Mouse (Mus musculus) neutrophil, adult 5-6 weeks (primary cell): ENCODE data around the gene Agbl4. TPM values are rescaled to one million over a fixed set of nuclear protein-coding genes. Genes with fewer than 3 reads are reported as not detected.
A peak's percentile ranks its signal among the peaks of the same experiment; 100 is the strongest.

Experiments used
- ATAC-seq: fragments of 151-379, 151-347 bp; 2 replicates; pipeline ENCODE4 v1.8.0; 2017; ENCODE audit warnings: mild to moderate bottlenecking, moderate TSS enrichment; ENCODE audit not compliant: insufficient number of reproducible peaks, poor library complexity, low FRiP score, severe bottlenecking; ENCODE audit errors: extremely low read depth
- total RNA-seq: library from RNA; stranded (forward); fragments of 200-1000 nt; gene quantifications from 2 replicates; pipeline ENCODE4 v1.2.3, GENCODE M21; 2017

The Agbl4 gene
- total RNA-seq, 1 experiment from 2014 or later = not detected

DNA sequence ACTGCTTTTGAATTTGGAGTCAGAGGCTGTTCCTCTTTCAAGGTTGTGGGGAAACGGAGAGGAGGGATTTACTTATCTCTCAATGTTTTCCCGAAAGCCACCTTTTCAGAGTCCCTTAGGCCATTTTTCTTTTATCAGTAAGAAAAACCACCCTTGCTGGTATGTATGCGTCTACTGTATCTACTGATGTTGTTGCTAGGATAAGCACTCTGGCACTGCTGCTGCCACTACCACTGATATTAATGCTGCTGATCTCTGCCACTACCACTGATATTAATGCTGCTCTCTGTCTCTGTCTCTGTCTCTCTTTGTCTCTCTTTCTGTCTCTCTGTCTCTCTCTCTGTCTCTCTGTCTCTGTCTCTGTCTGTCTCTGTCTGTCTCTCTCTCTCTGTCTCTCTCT, 1271.9 kb downstream of the Agbl4 start:
- ATAC-seq = no peak

GRCm38 (mm10) chr4:111670566-111671421, 1273.3 kb downstream of the Agbl4 start:
- no peak for ATAC-seq

GRCm38 (mm10) chr4:111671440-111671839, 1274.0 kb downstream of the Agbl4 start:
- no peak for ATAC-seq

- no peak for ATAC-seq
Observed at GRCm38 (mm10) chr4:111673904-111674303, 1276.4 kb downstream of the Agbl4 start.

DNA sequence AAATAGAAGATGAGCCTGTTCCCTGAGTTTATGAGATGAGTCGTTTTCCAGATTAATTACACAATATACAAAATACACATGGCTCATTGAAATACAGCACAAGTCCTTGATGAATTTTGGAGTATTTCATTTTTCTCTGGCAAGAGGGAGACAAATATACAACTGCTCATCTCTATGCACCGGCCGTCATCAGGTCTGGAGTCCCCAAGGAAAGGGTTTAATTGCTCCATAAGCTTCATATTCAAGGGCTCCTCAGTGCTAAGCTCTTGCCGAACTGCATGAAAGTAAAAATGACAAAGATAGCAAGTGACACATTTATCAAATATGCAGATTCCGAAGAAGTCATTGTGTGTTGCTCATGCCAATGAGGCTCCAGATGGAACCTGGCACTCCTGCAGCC, 1284.5 kb downstream of the Agbl4 start:
- ATAC-seq = no peak

GRCm38 (mm10) chr4:111682793-111683192, 1285.3 kb downstream of the Agbl4 start:
- ATAC-seq = no peak

DNA sequence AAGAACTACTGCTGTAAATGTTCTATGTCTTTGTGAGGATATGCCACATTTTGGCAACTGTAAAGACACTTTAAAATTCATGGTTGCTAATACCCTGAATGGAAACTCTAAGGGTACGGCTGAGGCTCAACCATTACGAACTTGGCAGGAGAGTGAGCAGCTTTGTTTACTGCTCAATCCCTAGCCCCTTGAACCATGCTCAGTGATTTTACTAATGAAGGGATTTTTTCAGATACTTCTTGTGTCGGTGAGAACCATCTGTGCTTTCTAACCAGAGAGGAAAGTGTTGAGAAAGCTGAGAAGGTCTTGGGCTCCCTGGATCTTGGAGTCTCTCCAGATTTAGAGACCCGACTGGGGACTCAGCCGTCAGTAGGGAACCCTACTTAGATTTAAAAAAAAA, 1286.4 kb downstream of the Agbl4 start:
- no peak for ATAC-seq

DNA sequence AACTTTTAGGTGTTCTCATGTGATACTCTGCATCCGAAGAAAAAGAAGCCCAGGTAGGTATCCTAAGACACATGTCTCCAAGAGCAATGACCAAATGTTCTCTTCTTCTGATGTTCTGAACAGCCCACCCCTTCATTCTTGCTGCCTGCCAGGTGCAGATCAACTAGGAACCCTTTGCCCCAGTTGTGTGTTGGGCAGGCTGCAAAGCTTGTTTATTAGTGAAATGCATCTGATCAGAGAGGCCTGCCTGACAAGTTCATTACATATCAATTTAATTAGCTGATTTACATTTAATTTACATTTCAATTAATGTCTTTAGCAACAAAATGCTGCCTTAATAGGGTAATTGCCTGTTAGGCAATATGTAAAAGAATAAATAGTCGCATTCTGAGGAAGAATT, 1288.5 kb downstream of the Agbl4 start:
- ATAC-seq = no peak

GRCm38 (mm10) chr4:111686951-111687350, 1289.5 kb downstream of the Agbl4 start:
- ATAC-seq = peak; percentile 73; the same call in 1 of the 2 replicates

- peak; percentile 59 for ATAC-seq
Observed at GRCm38 (mm10) chr4:111687613-111688012, 1290.2 kb downstream of the Agbl4 start.

DNA sequence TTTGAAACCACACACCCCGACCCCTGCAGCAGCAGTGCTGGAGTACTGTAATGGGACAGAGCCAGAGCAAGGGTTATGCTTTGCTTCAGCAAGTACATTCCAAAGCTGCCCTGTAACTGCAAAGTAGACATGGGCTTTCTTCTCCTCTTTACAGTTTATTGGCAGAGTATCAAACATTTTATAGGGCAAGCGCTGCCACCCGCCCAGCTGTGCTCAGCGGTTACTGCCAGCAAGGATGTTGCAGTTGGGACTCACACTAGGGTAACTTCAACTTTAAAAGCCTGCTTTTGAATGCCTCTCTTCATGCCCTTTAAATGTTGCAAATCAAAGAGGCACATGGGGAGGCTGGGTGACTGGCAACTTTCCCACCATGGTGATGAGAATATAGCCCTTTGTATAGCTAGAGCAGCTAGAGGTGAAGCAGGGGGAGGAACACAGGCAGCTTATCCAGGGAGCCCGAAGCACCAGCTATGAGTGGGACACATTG, 1293.6 kb downstream of the Agbl4 start:
- ATAC-seq = no peak

GRCm38 (mm10) chr4:111701381-111701780, 1303.9 kb downstream of the Agbl4 start:
- ATAC-seq = no peak

- ATAC-seq = no peak
Observed at GRCm38 (mm10) chr4:111704126-111704525, 1306.7 kb downstream of the Agbl4 start.

DNA sequence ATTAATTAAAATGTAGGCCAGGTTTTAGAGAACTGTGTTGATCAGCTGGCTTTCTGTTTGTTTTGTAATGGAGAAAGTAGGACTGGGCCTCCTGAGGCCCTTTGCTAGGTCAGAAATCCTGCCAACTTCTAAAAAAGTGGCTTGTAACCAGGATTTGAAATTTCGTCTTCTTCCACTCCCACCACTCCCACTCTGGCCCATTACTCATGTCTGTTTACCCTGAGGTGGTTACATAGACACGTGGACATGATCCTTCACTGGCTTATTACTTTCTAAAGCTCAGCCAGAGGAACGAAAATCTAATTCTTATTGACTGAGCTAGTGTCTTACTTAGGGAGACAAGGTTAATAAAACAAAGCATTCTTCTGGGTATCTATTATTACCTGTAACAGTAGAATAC, 1307.5 kb downstream of the Agbl4 start:
- ATAC-seq = no peak

Other genes starting within 250 kb of the Agbl4 start
- gene Elavl4, start 45.8 kb upstream of the Agbl4 start, total RNA-seq = not detected in 2 replicates